Mouse (Mus musculus) ES-E14 (cell line): ENCODE results near the gene Rptor. TPM values are rescaled to one million over a fixed set of nuclear protein-coding genes. Genes with fewer than 3 reads are reported as not detected.
"Not testable (repeated sequence)": the region's sequence is repeated elsewhere in the genome, so short reads cannot be mapped to it uniquely, and the experiment has no call there.

Experiments
- DNase-seq: peaks from one replicate; pipeline ENCODE4 v3.0.0-alpha.2; 2013; ENCODE audit warnings: low read depth, low spot score
- H3K27ac ChIP-seq: 2 replicates; pipeline ENCODE4 v1.5.1; 2012; ENCODE audit warnings: low read depth, mild to moderate bottlenecking, low read length, moderate library complexity, mixed read lengths; ENCODE audit not compliant: poor library complexity, insufficient read depth, severe bottlenecking
- H3K36me3 ChIP-seq: 2 replicates; pipeline ENCODE4 v1.6.1; 2012; ENCODE audit warnings: mild to moderate bottlenecking, low read length, moderate library complexity, mixed read lengths; ENCODE audit not compliant: control insufficient read depth, poor library complexity, insufficient read depth, severe bottlenecking
- H3K4me1 ChIP-seq, 2 experiments: fragments of 150-350 bp in 1 of 2; sonication (generic) in 1 of 2; 2 replicates each; pipeline ENCODE4 v1.6.1; 2012; ENCODE audit warnings: low read length in 2 of 2, mild to moderate bottlenecking in 1 of 2, mixed read lengths in 1 of 2; ENCODE audit not compliant: control insufficient read depth in 2 of 2, insufficient read depth in 2 of 2, poor library complexity in 1 of 2
- H3K4me3 ChIP-seq, 2 experiments: fragments of 150-350 bp in 1 of 2; sonication (generic) in 1 of 2; 2 replicates each; pipeline ENCODE4 v1.5.1; 2012; ENCODE audit warnings: low read length in 2 of 2, low read depth in 1 of 2, mild to moderate bottlenecking in 1 of 2, mixed read lengths in 1 of 2; ENCODE audit not compliant: insufficient read depth in 1 of 2, poor library complexity in 1 of 2, severe bottlenecking in 1 of 2
- H3K9ac ChIP-seq: 2 replicates; pipeline ENCODE4 v1.6.1; 2012; ENCODE audit warnings: low read depth, mild to moderate bottlenecking, low read length, mixed read lengths; ENCODE audit not compliant: poor library complexity, insufficient read depth, severe bottlenecking
- H3K9me3 ChIP-seq: fragments of 150-350 bp; sonication (generic); 2 replicates; pipeline ENCODE4 v1.6.1; 2012; ENCODE audit warnings: low read depth, mild to moderate bottlenecking, low read length; ENCODE audit not compliant: control insufficient read depth, insufficient read depth
- CHD2 ChIP-seq: IDR thresholded peaks from 2 replicates; pipeline ENCODE4 v1.6.1; 2014; ENCODE audit warnings: mild to moderate bottlenecking, low read depth, low read length, inconsistent platforms
- HCFC1 ChIP-seq: IDR thresholded peaks from 2 replicates; pipeline ENCODE4 v1.6.1; 2012; ENCODE audit warnings: low read length, inconsistent platforms, borderline replicate concordance; ENCODE audit not compliant: insufficient read depth
- MAFK ChIP-seq: IDR thresholded peaks from 2 replicates; pipeline ENCODE4 v1.6.1; 2014; ENCODE audit warnings: mild to moderate bottlenecking, low read depth, low read length, inconsistent platforms; ENCODE audit not compliant: insufficient read depth
- ZC3H11A ChIP-seq: IDR thresholded peaks from 2 replicates; pipeline ENCODE4 v1.6.1; 2012; ENCODE audit warnings: low read depth, mild to moderate bottlenecking, inconsistent platforms, low read length, borderline replicate concordance
- ZNF384 ChIP-seq: IDR thresholded peaks from 2 replicates; pipeline ENCODE4 v1.6.1; 2012; ENCODE audit warnings: low read depth, low read length, inconsistent platforms
- in situ Hi-C, 2 experiments: fragments of 600-800 bp; cut with MboI; formaldehyde crosslinking; loops; one replicate each; pipeline ENCODE4 v1.15.1; 2025; ENCODE audit warnings: low sequenced_read_pairs in 2 of 2, inconsistent platforms in 1 of 2; ENCODE audit not compliant: unreplicated experiment in 2 of 2
- total RNA-seq: library from RNA; depleted of rRNA; stranded (reverse); fragments of 300-350 nt; gene quantifications from 2 replicates; pipeline ENCODE4 v1.2.3, GENCODE M21; 2012

Gene Rptor
- total RNA-seq, 1 experiment: 59.7 TPM

DNA sequence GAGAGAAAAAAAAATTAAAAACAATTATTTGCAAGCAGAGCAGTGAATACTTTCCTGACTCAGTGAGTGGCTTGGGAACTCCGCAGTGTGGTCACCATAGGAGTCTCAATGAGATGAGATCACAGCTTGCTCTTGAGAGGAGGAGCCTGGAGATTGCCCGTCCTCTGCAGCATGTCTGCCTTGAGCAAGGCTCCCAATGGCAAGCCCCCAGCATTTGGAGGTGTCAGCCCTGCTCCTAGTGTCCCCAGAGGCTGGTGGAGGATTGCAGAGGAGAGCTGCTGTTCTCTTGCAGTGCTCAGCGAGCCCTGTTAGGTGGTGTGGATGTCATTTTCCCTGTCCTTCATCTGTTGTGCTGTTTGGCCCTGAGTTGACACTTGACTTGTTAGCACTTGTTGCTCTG, 56.6 kb downstream of the Rptor start:
- no peak for DNase-seq
- Histone ChIP-seq H3K27ac (no peak overlapping the region), H3K4me3 (no peak overlapping the region), H3K36me3 (no peaks in the 10 kb centered on the region), H3K9ac (no peak overlapping the region), H3K4me1 (peaks cover 18 to 34% of the 10 kb centered on the region in 2 experiments), H3K9me3 (no peaks in the 10 kb centered on the region)
- TF ChIP-seq MAFK: no peak
- TF ChIP-seq HCFC1: no peak
- no peak for TF ChIP-seq ZNF384
- no peak for TF ChIP-seq ZC3H11A
- no peak for TF ChIP-seq CHD2
- in situ Hi-C loops: no loop called here

DNA sequence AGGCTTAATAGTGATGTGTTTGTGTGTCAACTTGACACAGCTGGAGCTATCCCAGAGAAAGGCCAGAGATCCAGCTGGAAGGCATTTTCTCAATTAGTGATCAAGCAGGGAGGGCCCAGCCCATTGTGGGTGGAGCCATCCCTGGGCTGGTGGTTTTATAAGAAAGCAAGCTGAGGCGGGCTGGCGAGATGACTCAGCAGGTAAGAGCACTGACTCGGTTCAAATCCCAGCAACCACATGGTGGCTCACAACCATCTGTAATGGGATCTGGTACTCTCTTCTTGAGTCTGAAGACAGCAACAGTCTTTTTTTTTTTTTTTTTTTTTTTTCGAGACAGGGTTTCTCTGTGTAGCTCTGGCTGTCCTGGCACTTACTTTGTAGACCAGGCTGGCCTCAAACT, 58.8 kb downstream of the Rptor start:
- Histone ChIP-seq H3K9ac (peak overlapping the region; percentile 58; the same call in 1 of the 2 replicates), H3K27ac (peak overlapping the region; percentile 68; the same call in 1 of the 2 replicates), H3K4me1 (peaks cover 18 to 27% of the 10 kb centered on the region in 2 experiments)
- H3K36me3 ChIP-seq, in situ Hi-C loops, H3K4me3 ChIP-seq, H3K9me3 ChIP-seq: not testable (repeated sequence)
- TF ChIP-seq ZNF384 (peak; percentile 86), MAFK (peak; percentile 95)
- peak; percentile 72 for DNase-seq

DNA sequence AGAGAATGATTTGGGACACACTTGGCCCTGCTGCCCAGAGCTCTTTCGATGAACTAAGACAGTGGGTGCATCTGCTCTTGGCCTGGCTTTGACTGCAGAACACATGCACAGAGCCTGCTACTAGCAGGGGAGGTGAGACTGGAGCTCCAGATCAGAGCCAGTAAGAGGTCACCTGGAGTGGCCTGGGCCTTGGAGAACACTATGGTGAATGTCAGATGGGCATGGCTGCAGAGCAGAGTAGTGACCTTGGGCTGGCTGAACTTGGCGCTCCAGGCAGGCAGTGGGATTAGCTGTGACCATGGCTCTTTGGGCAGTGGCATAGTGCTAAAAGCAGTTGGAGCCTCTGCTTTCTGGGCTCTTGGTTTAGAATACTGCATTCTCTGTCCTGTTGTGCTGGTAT, 61.2 kb downstream of the Rptor start:
- no peaks in the 10 kb centered on the region for H3K9me3 ChIP-seq
- H3K9ac ChIP-seq: no peak overlapping the region
- no peak overlapping the region for H3K4me3 ChIP-seq
- H3K27ac ChIP-seq: no peak overlapping the region
- TF ChIP-seq MAFK (no peak), ZNF384 (no peak), HCFC1 (no peak), CHD2 (no peak)
- in situ Hi-C loops: no loop called here
- DNase-seq: no peak
- H3K36me3 ChIP-seq: 0 out of 2 replicates have a peak, but pooled peaks cover 3% of the 10 kb centered on the region
- peaks cover 6 to 19% of the 10 kb centered on the region in 2 experiments; a peak in 3 of 4 replicates for H3K4me1 ChIP-seq

DNA sequence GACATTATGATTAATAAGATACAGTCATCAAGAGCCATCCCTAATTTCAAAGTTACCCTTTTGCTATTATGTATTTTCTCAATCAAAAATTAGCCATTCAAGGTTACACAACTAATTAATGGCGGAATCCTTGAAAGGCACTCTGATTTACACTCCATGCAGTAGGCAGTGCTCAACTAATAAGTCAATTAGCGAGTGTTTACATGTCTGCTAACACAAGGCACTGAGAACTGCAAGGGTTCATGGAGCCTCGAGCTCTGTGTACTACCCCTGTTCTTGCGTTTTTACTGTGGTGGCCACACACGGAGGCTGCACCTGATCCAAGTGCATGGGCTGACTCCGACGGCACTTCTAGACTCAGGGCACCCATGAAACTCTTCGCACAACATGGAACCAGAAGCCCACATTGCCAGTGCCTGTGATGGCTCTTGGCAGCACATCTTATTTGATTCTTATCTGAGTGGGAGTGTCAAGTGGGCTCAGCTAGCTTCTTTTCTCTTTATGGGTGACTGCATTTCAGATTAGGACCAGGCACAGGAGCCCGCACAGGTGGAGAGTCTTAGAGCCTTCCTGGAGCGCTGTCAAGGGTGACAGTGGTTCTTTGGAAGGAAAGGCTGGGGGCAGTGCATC, 62.1 kb downstream of the Rptor start:
- H3K27ac ChIP-seq: no peak overlapping the region
- DNase-seq: no peak
- H3K36me3 ChIP-seq: 0 out of 2 replicates have a peak, but pooled peaks cover 3% of the 10 kb centered on the region
- in situ Hi-C loops: no loop called here
- TF ChIP-seq ZNF384: no peak
- H3K9me3 ChIP-seq: no peaks in the 10 kb centered on the region
- H3K4me1 ChIP-seq: peaks cover 6 to 20% of the 10 kb centered on the region in 2 experiments; a peak in 3 of 4 replicates
- H3K4me3 ChIP-seq: no peak overlapping the region
- H3K9ac ChIP-seq: no peak overlapping the region

DNA sequence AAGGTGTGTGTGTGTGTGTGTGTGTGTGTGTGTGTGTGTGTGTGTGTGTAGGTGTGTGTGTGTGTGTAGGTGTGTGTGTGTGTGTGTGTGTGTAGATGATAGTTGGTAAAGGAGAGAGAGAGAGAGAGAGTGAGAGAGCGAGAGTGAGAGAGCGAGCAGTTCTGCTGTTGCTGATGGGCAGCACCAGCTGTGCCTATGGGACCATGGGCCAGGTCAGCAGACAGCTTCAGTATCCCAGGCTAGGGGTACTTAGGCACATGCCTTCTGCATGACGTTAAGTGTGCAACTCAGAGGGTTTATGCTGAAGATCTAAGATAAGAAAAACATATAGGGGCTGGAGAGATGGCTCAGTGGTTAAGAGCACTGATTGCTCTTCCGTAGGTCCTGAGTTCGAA, 62.6 kb downstream of the Rptor start:
- in situ Hi-C loops: no loop called here
- H3K36me3 ChIP-seq: 0 out of 2 replicates have a peak, but pooled peaks cover 3% of the 10 kb centered on the region
- DNase-seq: no peak
- H3K9me3 ChIP-seq: no peaks in the 10 kb centered on the region
- H3K4me1 ChIP-seq: peaks cover 6 to 22% of the 10 kb centered on the region in 2 experiments; a peak in 3 of 4 replicates
- no peak overlapping the region for H3K9ac ChIP-seq
- H3K27ac ChIP-seq: no peak overlapping the region
- no peak for TF ChIP-seq MAFK
- no peak for TF ChIP-seq ZNF384
- TF ChIP-seq ZC3H11A: no peak
- TF ChIP-seq HCFC1: no peak
- no peak for TF ChIP-seq CHD2
- H3K4me3 ChIP-seq: no peak overlapping the region
